Mouse (Mus musculus): ENCODE measurements around the gene Ryr1.

- TF ChIP-seq CTCF (IDR thresholded peaks at IDR 0.05; ENCODE audit: low read depth) (no peak), EP300 (IDR thresholded peaks at IDR 0.05; ENCODE audit: low read depth) (no peak)
Measured at GRCm38 (mm10) chr7:28983849-28984248, 141.1 kb downstream of the Ryr1 start.
